Mouse (Mus musculus): ENCODE data around the gene Rgl1.

Gene Rgl1

DNA sequence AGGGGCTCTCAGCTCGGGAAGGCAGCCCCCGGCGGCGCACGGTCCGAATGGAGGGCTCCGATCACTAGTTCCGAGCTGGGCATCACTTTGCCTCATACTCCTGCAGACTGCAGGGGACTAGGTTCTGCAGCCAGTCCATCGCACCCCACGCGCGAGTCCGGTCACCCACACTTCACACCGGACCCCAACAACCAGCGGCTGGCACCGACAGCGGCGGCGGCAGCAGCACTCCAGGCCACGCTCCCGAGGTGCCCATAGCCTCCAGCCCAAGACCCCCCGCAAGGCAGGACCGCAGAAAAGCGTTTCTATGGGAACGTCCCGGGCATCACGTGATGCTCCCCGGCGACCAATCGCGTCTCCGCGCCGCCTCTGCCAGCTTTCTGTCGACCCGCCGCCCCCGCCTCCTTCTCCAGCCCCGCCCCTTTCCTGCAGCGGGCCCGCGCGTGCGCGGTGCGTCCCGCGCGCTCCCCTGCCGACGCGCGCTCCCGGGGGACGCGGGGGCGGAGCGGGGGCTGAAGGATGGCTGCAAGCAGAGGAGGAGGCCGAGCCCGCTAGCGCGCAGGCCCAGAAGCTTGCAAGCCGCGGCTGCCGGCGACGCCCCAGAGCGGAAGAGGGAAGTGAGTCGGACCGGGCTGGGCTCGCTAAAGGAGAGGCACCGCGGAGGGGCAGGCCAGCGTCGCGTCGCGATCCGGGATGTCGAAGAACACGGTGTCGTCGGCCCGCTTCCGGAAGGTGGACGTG, at the start of gene Rgl1, which contains the start of gene Arpc5:
Rgl1 (minus strand) TSS at position 320 of the 741 bp plus-strand sequence.
Arpc5 (plus strand) TSS at position 511 of the 741 bp plus-strand sequence.
- peak; percentile 96 for DNase-seq (ENCODE audit: low spot score)

DNA sequence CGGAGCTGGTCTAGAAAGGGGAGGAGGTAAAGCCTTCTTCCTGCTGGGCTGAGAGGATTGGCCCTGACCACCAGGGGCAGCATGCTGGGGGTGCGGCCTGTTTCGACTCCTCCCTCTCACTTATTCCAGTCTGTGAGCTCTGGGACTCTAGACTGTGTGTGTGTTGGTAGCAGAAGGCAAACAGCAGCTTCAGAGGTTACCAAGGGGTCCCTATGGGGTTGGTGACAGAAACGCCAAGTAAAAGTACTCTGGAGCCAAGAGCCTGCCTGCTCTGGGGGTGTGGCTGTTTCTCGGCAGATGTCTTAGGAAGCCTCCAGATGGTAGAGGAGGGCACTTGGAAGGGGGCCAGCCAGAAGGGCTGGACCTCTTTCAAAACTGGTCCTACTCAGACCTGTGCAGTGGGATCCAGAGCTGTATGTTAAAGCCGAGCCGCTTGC, 49.1 kb upstream of the Rgl1 start:
- no peak for DNase-seq (ENCODE audit: low spot score)

DNA sequence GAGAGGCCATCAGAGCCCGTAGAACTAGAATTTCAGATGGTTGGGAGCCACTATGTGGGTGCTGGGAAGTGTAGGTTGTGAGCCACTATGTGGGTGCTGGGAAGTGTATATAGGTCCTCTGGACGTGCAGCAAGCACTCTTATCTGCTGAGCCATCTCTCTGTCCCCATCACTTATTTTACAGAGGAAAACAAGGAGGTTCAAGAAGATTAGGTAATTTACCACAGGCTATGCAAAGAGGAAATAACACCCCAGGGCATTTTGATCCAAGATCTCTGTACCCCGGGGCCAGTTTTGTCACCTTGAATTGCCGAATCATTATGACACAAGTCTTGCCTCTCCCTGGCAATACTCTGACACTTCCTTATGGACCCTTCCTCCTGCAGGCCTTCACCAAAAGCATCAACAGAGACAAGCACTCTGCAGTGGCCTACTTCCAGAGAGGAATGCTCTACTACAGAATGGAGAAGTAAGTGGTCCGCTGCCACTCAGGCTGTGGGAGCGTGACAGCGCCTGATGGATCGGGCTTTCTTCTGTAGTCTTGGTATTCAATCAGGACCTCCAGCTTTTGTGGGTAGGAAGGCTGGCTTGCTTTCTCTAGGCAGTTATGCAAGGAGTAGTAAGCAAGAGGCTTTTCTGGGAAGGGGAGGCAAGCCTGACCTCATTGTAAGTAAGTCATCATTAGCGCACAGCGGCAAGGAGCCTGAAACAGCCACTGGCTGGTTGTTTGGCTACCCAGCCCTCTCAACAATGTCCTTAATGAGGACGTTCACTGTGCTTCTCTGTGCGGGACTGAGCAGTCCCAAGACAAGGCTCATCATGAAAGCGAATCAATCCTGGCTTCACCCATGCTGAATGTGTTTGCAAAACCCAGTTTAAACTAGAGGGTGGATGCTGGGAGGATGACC, 44.6 kb upstream of the Rgl1 start:
- no peak for DNase-seq (ENCODE audit: low spot score)

DNA sequence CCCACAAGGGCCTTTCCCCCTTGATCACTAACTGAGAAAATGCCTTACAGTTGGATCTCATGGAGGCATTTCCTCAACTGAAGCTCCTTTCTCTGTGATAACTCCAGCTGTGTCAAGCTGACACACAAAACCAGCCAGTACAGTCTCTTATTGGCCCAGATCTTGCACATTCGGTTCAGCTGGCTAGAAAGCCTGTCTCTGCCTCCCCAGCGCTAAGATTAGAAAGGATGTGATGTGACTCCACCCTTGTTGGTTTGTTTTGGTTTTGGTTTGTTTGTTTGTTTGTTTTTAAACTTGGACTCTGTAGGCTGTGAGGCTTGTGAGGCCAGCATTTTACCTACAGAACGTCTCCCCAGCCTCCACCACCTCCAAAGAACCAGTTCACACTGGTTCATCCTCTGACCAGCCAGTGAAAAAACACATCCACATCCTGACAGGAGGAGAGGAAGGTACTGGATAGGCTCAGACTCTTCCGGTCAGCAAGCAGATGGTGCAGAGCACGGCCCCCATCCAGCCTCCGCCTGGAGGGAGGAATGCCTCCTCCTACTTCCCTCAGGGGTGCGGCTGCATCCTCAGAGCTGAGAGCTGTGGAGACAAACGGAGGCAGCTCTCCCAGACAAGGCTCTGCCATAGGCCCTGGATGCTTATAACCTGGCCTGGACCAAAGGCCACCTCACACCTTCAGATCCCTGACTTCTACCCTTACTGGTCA, 43.5 kb upstream of the Rgl1 start:
- DNase-seq (ENCODE audit: low spot score): no peak

DNA sequence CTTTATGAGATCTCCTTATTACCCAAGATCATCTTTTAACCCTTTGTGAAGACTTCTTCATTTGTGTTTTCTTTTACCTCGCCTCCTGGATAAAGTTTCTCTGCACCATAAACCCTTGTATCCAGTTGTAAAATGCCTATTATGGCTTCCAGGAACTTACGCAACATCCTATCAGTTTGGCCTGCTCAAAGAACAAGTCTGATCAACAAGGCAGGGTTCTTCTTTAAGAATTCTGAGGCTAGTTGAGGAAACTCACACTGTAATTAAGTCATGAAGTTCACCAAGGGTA, 42.2 kb upstream of the Rgl1 start:
- DNase-seq (ENCODE audit: low spot score): no peak

DNA sequence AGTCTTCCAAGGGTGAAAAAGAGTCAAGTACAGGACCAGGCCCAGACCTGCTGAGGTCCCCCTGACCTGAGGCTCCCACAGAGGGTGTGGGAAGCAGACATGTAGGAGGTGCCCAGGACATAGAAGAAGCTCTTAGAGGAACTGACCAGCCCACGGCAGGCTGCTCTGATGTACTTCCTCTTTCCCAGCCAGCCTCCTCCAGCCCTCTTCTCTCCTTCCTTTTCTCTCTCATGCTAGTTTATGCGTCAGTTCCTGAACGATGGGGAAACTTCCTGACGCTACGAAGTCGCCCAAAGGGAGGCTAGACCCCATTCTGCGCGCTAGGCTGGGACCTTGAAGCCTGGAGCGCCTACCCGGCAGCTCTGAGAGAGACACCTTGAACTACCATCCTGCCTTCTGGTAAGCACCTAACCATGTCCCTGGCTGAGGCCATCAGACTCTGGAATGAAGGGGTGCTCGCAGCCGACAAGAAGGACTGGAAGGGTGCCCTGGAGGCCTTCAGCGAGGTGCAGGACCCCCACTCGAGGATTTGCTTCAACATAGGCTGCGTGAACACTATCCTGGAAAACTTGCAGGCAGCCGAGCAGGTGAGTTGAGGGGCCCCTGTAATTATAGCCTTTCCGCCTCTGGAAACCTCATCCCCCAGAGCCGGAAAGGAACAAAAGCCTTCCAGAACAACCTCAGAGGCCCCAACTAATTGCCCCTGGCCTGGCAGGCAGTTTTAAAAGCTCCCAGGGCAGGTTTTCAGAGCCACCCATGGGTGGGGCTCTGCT, 41.7 kb upstream of the Rgl1 start:
- DNase-seq (ENCODE audit: low spot score): peak; percentile 34

DNA sequence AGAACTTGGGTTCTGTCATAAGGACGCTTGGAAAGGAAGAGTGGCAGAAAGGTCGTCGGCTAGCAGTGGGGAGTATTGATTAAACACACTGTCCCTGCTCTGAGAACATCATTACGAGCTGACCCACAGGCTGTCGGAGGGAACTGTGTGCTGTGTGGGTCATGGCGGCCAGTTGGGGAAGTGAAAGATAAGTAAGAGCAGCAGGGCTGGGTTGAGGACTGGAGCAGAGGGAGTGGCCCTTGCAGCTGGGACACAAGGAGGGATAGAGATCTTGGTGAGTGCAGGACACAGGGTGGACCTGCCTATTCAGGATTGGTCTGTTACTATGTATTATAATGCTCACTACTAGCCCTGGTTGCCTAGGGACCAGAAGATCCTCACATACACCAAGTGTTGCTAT, 38.8 kb upstream of the Rgl1 start:
- no peak for DNase-seq (ENCODE audit: low spot score)

DNA sequence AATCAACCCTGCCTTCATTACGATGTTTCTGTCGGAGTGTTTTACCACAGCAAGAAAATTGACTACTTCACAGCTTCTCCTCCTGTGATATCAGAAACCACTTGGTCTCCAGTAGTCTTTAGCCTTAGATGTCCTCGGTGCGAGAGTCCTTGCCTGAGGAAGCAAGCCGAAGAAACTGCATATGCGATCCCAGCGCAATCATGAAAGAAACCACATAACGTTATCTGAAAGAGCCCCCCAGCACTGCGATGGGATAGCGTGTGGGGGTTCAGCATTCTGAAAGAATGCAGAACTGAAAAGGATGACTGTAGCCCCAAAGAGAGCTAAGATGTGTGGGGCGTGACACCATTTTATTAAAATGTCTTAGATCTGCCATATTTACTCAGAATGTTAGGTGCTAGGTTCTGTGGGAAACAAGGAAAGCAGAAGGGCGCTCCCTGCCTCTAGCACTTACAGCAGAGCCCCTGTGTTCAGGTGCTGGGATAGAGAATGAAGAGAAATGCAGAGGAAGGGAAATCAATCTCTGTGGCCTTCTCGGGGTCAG, 34.6 kb upstream of the Rgl1 start:
- DNase-seq (ENCODE audit: low spot score): no peak

DNA sequence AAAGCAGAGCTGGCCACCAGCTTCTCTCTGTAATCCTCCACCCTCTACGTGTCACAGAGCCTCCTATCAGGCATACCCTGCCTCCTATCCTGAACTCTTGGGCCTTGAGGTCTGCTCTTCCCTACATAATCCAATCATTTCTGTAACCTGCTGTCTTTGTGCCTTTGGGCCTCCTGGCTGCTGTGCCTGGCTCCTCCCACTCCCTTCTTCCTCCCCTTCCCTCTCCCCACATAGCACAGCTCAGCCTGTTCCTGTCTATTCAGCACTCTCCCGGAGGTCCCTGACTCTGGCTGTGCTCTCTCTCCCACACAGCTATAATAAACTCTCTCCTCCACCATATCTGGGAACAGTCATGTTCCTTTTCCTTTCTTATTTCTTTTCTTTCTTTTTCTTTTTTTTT, 33.7 kb upstream of the Rgl1 start, which contains the start of gene Ncf2:
Ncf2 (plus strand) TSS at position 298 of the 400 bp plus-strand sequence.
- DNase-seq (ENCODE audit: low spot score): no peak

DNA sequence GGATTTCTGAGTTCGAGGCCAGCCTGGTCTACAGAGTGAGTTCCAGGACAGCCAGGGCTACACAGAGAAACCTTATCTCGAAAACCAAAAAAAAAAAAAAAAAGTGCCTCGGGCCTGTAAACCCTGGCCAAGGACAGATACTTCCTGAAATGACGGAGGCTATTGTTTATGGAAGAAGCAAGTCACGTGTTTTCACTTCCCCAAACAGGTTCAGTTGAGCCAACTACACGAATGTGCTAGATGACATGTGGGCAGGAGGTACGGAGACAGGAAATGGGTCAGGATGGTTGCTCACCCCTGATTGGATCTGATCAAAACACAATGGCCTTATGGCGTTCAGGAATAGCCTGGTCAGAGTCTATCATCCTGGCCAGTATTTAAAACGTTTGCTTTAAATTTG, 32.0 kb upstream of the Rgl1 start:
- DNase-seq (ENCODE audit: low spot score): no peak

DNA sequence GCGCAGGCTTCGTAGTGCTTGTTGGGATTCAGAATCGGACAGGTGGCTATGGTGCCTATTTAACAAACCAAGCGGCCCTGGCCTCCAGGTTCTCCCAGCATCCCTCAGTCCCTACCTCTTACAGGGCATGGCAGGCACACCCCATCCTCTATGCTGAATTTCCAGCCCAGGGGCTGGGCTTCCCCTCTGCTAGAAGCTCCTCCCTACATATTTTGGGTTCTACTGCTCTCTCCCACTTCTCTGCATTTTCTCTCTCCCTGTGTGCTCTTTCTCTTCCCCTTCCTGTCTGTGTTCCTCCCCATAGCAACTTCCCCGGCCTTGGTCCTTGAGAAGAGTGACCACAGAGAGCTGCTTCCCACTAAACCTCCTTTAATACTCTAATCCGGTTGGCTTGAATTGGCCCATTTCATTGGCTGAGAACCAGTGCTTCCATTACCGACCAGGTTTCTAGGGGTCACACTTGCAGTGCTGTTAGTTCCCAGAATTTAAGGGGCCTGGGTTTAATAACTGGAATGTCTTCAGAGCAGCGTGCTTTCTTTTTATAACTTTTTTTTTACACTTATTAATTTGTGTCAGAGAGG, 30.6 kb upstream of the Rgl1 start:
- no peak for DNase-seq (ENCODE audit: low spot score)

DNA sequence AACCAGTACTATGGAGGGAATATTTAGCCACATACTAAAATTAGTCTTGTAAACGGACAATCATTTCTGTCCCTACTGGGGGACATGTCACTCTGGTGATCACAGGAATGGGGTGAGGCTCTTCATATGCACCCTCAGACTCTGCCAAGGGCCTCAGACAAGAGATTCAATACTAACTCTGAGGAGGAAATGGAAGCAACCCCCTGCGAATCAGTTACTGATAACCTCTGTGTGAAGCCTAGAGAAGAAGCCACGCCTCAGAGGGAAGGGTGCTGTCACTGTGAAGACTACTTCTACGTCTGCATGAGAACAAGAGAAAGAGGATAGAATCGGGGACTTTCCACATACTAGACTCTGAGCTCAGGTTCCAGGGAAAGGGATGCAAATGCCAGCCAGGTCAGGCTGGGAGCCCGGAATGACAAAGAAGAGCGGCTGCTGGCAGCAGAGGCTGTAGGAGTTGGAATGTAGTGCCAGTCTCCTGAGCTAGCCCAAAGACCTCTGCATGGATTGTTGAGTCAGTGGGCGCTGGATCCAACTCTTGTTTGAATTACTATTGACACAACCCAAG, 29.6 kb upstream of the Rgl1 start:
- no peak for DNase-seq (ENCODE audit: low spot score)

DNA sequence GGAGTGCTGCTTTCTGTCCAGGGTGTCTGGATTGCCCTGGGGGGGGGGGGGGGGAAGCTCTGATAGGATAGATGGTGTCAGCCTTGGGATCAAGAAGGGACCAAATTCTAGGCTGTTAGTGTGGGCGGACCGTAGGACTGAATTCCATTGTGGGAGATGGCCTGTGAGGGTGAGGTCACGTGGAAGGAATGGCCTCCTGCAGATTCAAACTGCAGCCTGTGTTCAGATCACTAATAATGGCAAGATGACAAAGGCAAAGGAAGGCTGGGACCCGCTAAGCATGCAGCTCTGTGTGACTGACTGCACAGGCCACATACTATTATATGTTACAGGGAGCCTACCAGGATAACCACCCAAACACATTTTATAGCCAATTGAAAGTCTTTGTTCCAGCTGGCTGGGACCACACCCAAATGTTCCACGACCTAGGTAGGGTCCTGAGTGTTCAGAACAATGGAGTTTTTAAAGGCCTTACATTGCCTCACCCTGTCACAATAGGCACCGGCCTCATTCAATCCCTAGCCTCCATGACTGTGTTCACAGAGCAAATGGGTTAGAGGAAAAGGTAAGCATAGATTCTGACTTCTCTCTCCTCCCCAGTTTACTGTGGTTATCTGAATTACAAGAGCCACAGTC, 27.5 kb upstream of the Rgl1 start:
- no peak for DNase-seq (ENCODE audit: low spot score)

DNA sequence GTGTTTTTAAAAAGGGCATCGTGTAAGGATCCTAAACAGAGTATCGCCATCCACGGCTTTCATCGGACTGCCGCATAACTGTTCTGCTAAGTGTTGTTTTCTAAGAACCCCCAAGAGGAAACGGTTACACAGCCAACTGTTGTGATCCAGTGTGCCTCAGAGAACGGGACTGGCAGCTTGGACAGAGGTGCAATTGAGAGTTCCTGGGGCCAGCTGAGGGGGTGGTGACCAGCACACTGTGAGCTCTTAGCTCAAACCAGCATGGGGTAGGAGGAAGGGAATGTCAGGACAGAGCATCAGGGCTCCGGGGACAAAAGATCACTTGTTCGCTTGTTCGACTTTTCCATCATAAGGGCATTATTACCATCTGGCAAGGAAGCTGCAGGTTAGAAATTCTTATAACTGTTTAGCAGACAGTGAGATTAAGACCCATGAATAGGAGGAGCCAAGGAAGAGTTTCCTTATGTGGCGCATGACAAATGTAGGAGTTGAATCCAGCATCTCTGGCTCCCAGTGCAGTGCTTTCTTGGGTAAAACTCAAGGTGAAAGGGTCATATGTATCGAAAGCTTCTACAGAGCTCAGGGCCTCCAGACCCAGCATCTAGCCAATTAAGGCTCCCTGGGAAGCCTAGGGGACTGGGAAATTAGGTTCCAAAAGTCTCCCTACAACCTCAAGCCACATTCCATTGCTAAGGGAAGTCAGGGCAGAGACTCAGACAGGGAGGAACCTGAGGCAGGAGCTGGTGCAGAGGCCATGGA, 26.8 kb upstream of the Rgl1 start:
- no peak for DNase-seq (ENCODE audit: low spot score)

DNA sequence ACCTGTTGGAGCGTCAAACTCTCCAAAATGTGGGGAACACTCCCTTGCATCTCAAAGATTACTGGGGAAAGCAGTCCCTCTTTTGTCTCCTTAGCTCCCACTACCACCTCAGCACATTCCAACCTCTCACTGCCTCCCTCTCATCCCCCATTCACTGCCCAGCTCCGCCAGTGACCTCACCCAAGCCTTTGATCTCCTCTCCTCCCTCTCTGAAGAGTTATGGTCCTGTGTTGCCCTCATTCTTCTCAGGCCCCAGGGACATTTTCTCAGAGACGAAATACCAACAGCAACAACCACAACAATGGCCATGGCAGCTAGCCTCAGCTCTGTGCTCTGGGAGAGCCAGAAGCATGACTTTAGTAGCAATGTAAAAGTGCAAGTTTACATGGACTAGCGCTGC, 25.1 kb upstream of the Rgl1 start:
- DNase-seq (ENCODE audit: low spot score): no peak

DNA sequence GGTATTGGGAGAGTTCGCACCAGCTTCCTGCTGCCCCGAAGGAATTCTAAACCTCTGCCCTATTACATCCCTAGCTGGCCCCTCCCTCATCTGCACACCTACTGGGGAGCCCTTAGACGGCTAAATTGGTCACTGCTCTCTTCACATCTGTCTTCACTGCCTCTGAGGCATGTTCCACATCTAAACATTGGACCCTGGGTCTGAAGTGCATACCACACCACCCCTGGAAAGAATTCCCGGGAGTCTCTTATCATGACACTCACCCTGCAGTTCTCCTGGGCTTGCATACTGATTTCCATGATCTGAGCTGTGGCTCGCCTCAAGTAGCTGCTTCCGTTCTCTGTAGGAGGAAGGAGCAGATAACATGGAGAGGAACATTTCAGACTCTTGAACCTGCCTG, 24.7 kb upstream of the Rgl1 start:
- DNase-seq (ENCODE audit: low spot score): no peak

DNA sequence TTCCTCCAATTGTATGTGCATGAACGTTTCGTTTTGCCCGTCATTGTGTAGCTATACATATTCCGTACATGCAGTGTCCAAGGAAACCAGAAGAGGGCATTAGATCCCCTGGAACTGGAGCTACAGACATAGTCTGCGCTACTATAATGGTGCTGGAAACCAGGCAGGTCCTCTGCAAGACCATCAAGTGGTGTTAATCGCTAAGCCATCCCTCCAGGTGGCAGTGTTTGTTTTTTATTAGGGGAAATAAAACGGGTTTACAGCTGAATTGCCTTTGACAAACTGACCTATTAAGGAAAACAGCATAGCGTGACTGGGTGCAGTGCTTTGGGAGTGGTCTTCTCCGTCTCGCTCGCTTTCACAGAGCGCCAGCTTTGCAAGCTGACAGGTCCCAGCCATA, 24.1 kb upstream of the Rgl1 start:
- DNase-seq (ENCODE audit: low spot score): no peak

DNA sequence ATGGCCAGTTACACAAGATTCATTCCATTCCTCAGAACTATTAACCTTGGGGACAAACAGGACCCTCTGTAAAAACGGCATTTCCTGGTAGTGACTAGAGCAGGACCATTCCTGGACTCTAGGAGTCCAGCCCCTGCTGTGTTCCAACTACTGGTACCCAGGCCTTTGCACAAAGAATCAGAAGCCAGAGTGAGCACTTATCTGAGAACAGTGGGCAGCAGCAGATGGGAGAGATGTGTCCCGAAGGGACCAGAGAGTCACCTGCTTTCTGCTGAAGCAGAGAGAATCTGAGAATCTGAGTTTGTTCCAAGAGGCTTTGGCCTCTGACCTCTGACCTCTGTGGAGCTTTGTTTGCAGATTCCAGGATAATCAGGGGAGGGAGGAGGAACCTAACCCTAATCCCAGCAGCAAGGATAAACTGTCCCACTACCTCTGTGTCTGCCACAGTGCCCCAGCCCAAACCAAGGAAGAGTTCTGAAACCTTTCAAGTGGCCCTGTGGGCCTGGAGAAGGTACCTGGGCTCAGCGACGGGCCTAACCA, 22.0 kb upstream of the Rgl1 start:
- DNase-seq (ENCODE audit: low spot score): no peak

DNA sequence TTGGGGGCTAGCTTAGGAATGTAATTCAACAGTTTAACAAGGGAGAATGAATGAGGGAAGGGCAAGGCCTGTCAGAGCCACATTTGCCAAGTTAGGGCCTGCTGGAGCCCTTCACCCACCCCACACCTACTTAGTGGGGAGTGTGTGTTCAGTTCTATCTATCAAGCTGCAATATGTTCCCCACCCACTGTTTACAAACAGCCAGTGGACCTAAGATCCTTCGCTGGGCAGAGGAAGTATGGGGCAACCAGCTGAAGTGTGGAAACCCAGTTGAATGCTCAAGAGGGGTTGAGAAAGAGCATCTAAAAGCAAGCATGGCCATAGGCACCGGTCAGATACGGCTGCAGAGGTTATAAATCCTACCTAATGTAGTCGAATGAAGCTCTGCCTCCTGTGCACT, 20.8 kb upstream of the Rgl1 start:
- DNase-seq (ENCODE audit: low spot score): no peak

All from spleen, adult 12 weeks (tissue).